In genomic region chr10:27916406-27916805, GRCm38 (mm10) we compare ENCODE assay signal across 25 mouse cellular contexts.
DNase-seq lines count a peak whose midpoint lies in the region; ATAC-seq and TF ChIP-seq lines count a peak whose summit lies in the region.
"Had no signal": no experiment of that assay in that cellular context is flagged by ENCODE, and none has a peak within 500 bp of the region (broad histone marks: within the 10 kb centered on the region; RNA-seq: fewer than 3 reads in every experiment).

No protein-coding gene starts in this region.

- no peak overlapping the region for H3K4me3 ChIP-seq in heart, embryonic 11.5 days (ENCODE audit: low read depth, low read length)
- no peak overlapping the region for H3K4me3 ChIP-seq in heart, adult 2 months
- no peak overlapping the region for H3K4me3 ChIP-seq in heart, embryonic 14.5 days (ENCODE audit: control insufficient read depth in 1 of 2, insufficient read depth in 1 of 2, low read depth in 1 of 2, low read length in 2 of 2)
- H3K4me3 ChIP-seq in heart, postnatal 0 days (ENCODE audit: low read depth, low read length): no peak overlapping the region
- H3K4me3 ChIP-seq in lung, embryonic 16.5 days (ENCODE audit: low read length): no peak overlapping the region
- H3K4me3 ChIP-seq: embryonic facial prominence, embryonic 10.5 days; embryonic facial prominence, embryonic 13.5 days; erythroblast, embryonic 14.5 days; forebrain, embryonic 12.5 days; forebrain, embryonic 15.5 days; hindbrain, embryonic 12.5 days; hindbrain, embryonic 15.5 days had no signal

- DNase-seq in heart, adult 2 months: no peak
- DNase-seq in heart, postnatal 10 days: no peak
- peak; percentile 41 for DNase-seq in heart, postnatal 0 days (ENCODE audit: low spot score)
- DNase-seq in heart, adult 18-20 months: no peak
- DNase-seq in lung, postnatal 25 days (ENCODE audit: low spot score): no peak
- DNase-seq: adrenal gland, adult 8-10 months; adrenal gland, postnatal 25 days; cerebellum, adult 11-12 months; cerebellum, adult 8-10 months; cerebellum, postnatal 10 days; cerebellum, postnatal 36 days; embryo, embryonic 11 days; gastrocnemius, postnatal 25 days had no signal

- H3K4me1 ChIP-seq in heart, embryonic 11.5 days (ENCODE audit: control insufficient read depth, insufficient read depth, low read length): no peaks in the 10 kb centered on the region
- no peaks in the 10 kb centered on the region for H3K4me1 ChIP-seq in heart, adult 2 months (ENCODE audit: control insufficient read depth, insufficient read depth, low read length)
- H3K4me1 ChIP-seq in heart, embryonic 14.5 days (ENCODE audit: control insufficient read depth in 2 of 2, insufficient read depth in 2 of 2, low read length in 2 of 2): 0 out of 4 replicates have a peak, but pooled peaks cover 0 to 6% of the 10 kb centered on the region in 2 experiments
- H3K4me1 ChIP-seq in heart, postnatal 0 days (ENCODE audit: control insufficient read depth, insufficient read depth): no peaks in the 10 kb centered on the region
- no peaks in the 10 kb centered on the region for H3K4me1 ChIP-seq in lung, embryonic 16.5 days (replicated peaks; ENCODE audit: control insufficient read depth, insufficient read depth, low read length)
- H3K4me1 ChIP-seq: embryonic facial prominence, embryonic 10.5 days; embryonic facial prominence, embryonic 13.5 days; forebrain, embryonic 12.5 days; forebrain, embryonic 15.5 days; hindbrain, embryonic 12.5 days; hindbrain, embryonic 15.5 days had no signal

- no peaks in the 10 kb centered on the region for H3K36me3 ChIP-seq in heart, embryonic 11.5 days (ENCODE audit: control insufficient read depth, insufficient read depth, low read length)
- H3K36me3 ChIP-seq in heart, adult 2 months (ENCODE audit: control insufficient read depth, insufficient read depth, low read length): no peaks in the 10 kb centered on the region
- no peaks in the 10 kb centered on the region for H3K36me3 ChIP-seq in heart, embryonic 14.5 days (ENCODE audit: control insufficient read depth, insufficient read depth, low read length)
- H3K36me3 ChIP-seq in heart, postnatal 0 days (replicated peaks; ENCODE audit: control insufficient read depth, insufficient read depth, low read length): no peaks in the 10 kb centered on the region
- H3K36me3 ChIP-seq in lung, embryonic 16.5 days (ENCODE audit: control insufficient read depth, insufficient read depth, low read length): no peaks in the 10 kb centered on the region
- H3K36me3 ChIP-seq: embryonic facial prominence, embryonic 10.5 days; embryonic facial prominence, embryonic 13.5 days; forebrain, embryonic 12.5 days; forebrain, embryonic 15.5 days; hindbrain, embryonic 12.5 days; hindbrain, embryonic 15.5 days had no signal

- TF ChIP-seq POLR2A in heart, adult 2 months (IDR thresholded peaks at IDR 0.05; ENCODE audit: insufficient read depth, low read depth, low read length): no peak

- TF ChIP-seq EP300 in heart, adult 2 months (IDR thresholded peaks at IDR 0.05; ENCODE audit: insufficient read depth, low read depth, low read length): no peak
- TF ChIP-seq EP300 in heart, postnatal 0 days (IDR thresholded peaks at IDR 0.05; ENCODE audit: low read depth): no peak

- intact Hi-C loops in heart, adult 2 months (cut with DNase I): loop anchor here (5.0 kb wide), 1 partner anchor 76 kb away; no protein-coding TSS in a partner anchor
- intact Hi-C loops in heart, postnatal 10 days (cut with DNase I): no loop called here

- TF ChIP-seq CTCF in heart, adult 2 months (IDR thresholded peaks at IDR 0.05): no peak
- TF ChIP-seq CTCF in heart, postnatal 0 days (IDR thresholded peaks at IDR 0.05; ENCODE audit: low read depth): no peak

- H3K4me2 ChIP-seq in heart, embryonic 11.5 days: no peak overlapping the region
- no peak overlapping the region for H3K4me2 ChIP-seq in heart, embryonic 14.5 days (ENCODE audit: low read length)
- no peak overlapping the region for H3K4me2 ChIP-seq in heart, postnatal 0 days (ENCODE audit: low read depth, low read length)
- H3K4me2 ChIP-seq in lung, embryonic 16.5 days (ENCODE audit: low read depth, low read length): no peak overlapping the region
- H3K4me2 ChIP-seq: embryonic facial prominence, embryonic 13.5 days; forebrain, embryonic 12.5 days; forebrain, embryonic 15.5 days; hindbrain, embryonic 12.5 days; hindbrain, embryonic 15.5 days had no signal

- 0 out of 2 replicates have a peak, but pooled peaks have one; percentile 35 for ATAC-seq in heart, embryonic 11.5 days (replicated peaks; ENCODE audit: insufficient number of reproducible peaks, low FRiP score, low TSS enrichment)
- ATAC-seq in heart, embryonic 14.5 days (ENCODE audit: insufficient number of reproducible peaks, insufficient read depth, low FRiP score, low read depth): peak; percentile 71; the same call in 1 of the 2 replicates
- peak; percentile 51 for ATAC-seq in heart, postnatal 0 days (ENCODE audit: insufficient read depth, low read depth)
- ATAC-seq in lung, embryonic 16.5 days (ENCODE audit: low read depth): peak; percentile 83
- ATAC-seq: activated CD4-positive, CD25-positive, alpha-beta regulatory T cell, adult 4 months; forebrain, embryonic 15.5 days; intestine, postnatal 0 days had no signal

- no peak overlapping the region for H3K9ac ChIP-seq in heart, embryonic 11.5 days (ENCODE audit: low read depth, low read length)
- no peak overlapping the region for H3K9ac ChIP-seq in heart, adult 2 months (ENCODE audit: low read depth, low read length)
- no peak overlapping the region for H3K9ac ChIP-seq in heart, embryonic 14.5 days (ENCODE audit: low read length)
- no peak overlapping the region for H3K9ac ChIP-seq in heart, postnatal 0 days (replicated peaks; ENCODE audit: low read depth, low read length)
- no peak overlapping the region for H3K9ac ChIP-seq in lung, embryonic 16.5 days (ENCODE audit: low read length)
- H3K9ac ChIP-seq: embryonic facial prominence, embryonic 13.5 days; forebrain, embryonic 12.5 days; forebrain, embryonic 15.5 days; hindbrain, embryonic 12.5 days; hindbrain, embryonic 15.5 days had no signal

- WGBS in heart, embryonic 11.5 days (ENCODE audit: insufficient replicate concordance): 31% methylated on average over 2 of the region's 2 CpGs
- 35% methylated on average over 2 of the region's 2 CpGs for WGBS in heart, adult 2 months
- WGBS in heart, embryonic 14.5 days: 15% methylated on average over 2 of the region's 2 CpGs
- 17% methylated on average over 2 of the region's 2 CpGs for WGBS in heart, postnatal 0 days
- 33% methylated on average over 2 of the region's 2 CpGs for WGBS in lung, embryonic 16.5 days

- H3K27ac ChIP-seq in heart, embryonic 11.5 days (ENCODE audit: low read depth, low read length): no peak overlapping the region
- no peak overlapping the region for H3K27ac ChIP-seq in heart, adult 2 months
- H3K27ac ChIP-seq in heart, embryonic 14.5 days (replicated peaks in 1 of 2; ENCODE audit: control insufficient read depth in 1 of 2, insufficient read depth in 1 of 2, low read depth in 2 of 2, low read length in 2 of 2): peak overlapping the region in 1 of 2 experiments; percentile 55; a peak in 2 of 4 replicates
- peak overlapping the region; percentile 48; the same call in 1 of the 2 replicates for H3K27ac ChIP-seq in heart, postnatal 0 days (ENCODE audit: low read depth)
- H3K27ac ChIP-seq in lung, embryonic 16.5 days (ENCODE audit: low read length): no peak overlapping the region
- H3K27ac ChIP-seq: embryonic facial prominence, embryonic 10.5 days; embryonic facial prominence, embryonic 13.5 days; forebrain, embryonic 12.5 days; forebrain, embryonic 15.5 days; hindbrain, embryonic 12.5 days; hindbrain, embryonic 15.5 days had no signal

- no peaks in the 10 kb centered on the region for H3K79me2 ChIP-seq in heart, adult 2 months (replicated peaks; ENCODE audit: control insufficient read depth, insufficient read depth, low read length)

- no peaks in the 10 kb centered on the region for H3K9me3 ChIP-seq in heart, embryonic 11.5 days (replicated peaks; ENCODE audit: control insufficient read depth, low read length)
- H3K9me3 ChIP-seq in heart, embryonic 14.5 days (ENCODE audit: control insufficient read depth, low read length): no peaks in the 10 kb centered on the region
- H3K9me3 ChIP-seq in heart, postnatal 0 days (replicated peaks; ENCODE audit: control insufficient read depth, low read length): no peaks in the 10 kb centered on the region
- no peaks in the 10 kb centered on the region for H3K9me3 ChIP-seq in lung, embryonic 16.5 days (ENCODE audit: control insufficient read depth, low read length)
- H3K9me3 ChIP-seq: embryonic facial prominence, embryonic 10.5 days; embryonic facial prominence, embryonic 13.5 days; forebrain, embryonic 12.5 days; forebrain, embryonic 15.5 days; hindbrain, embryonic 12.5 days; hindbrain, embryonic 15.5 days had no signal

- H3K27me3 ChIP-seq in heart, embryonic 11.5 days (ENCODE audit: control insufficient read depth, insufficient read depth, low read length): no peaks in the 10 kb centered on the region
- no peaks in the 10 kb centered on the region for H3K27me3 ChIP-seq in heart, adult 2 months (ENCODE audit: control insufficient read depth, insufficient read depth, low read length)
- no peaks in the 10 kb centered on the region for H3K27me3 ChIP-seq in heart, embryonic 14.5 days (ENCODE audit: control insufficient read depth, insufficient read depth, low read length)
- H3K27me3 ChIP-seq in heart, postnatal 0 days (ENCODE audit: control insufficient read depth, insufficient read depth, low read length): no peaks in the 10 kb centered on the region
- no peaks in the 10 kb centered on the region for H3K27me3 ChIP-seq in lung, embryonic 16.5 days (ENCODE audit: control insufficient read depth, insufficient read depth, low read depth, low read length)
- H3K27me3 ChIP-seq: embryonic facial prominence, embryonic 13.5 days; forebrain, embryonic 12.5 days; forebrain, embryonic 15.5 days; hindbrain, embryonic 12.5 days; hindbrain, embryonic 15.5 days had no signal
